Mouse (Mus musculus) G1E (cell line): ENCODE data around the gene Fgfr2. TPM values are rescaled to one million over a fixed set of nuclear protein-coding genes. Genes with fewer than 3 reads are reported as not detected.

Experiments used
- ATAC-seq: 2 replicates; pipeline ENCODE4 v1.8.0; 2016; ENCODE audit warnings: mild to moderate bottlenecking; ENCODE audit not compliant: insufficient number of reproducible peaks, poor library complexity, low FRiP score, severe bottlenecking; ENCODE audit errors: extremely low read depth
- DNase-seq: peaks from one replicate; pipeline ENCODE4 v3.0.0; 2012; ENCODE audit warnings: low spot score
- H3K27me3 ChIP-seq: 2 replicates; pipeline ENCODE4 v1.6.1; 2012; ENCODE audit warnings: mild to moderate bottlenecking, low read length, inconsistent platforms; ENCODE audit not compliant: insufficient read depth
- H3K36me3 ChIP-seq: replicated peaks from 2 replicates; pipeline ENCODE3; 2012; ENCODE audit warnings: mild to moderate bottlenecking, inconsistent platforms
- H3K4me1 ChIP-seq: 2 replicates; pipeline ENCODE4 v1.6.1; 2012; ENCODE audit warnings: low read depth, low read length, inconsistent platforms, mixed read lengths; ENCODE audit not compliant: insufficient read depth
- H3K4me3 ChIP-seq: 2 replicates; pipeline ENCODE4 v1.5.1; 2012; ENCODE audit warnings: low read depth, mild to moderate bottlenecking, inconsistent platforms, low read length, moderate library complexity, mixed read lengths
- H3K9me3 ChIP-seq: replicated peaks from 2 replicates; pipeline ENCODE4 v1.6.1; 2012; ENCODE audit warnings: inconsistent platforms
- CTCF ChIP-seq: IDR thresholded peaks from 2 replicates; pipeline ENCODE4 v1.5.1; 2012; ENCODE audit warnings: low read depth, low read length, inconsistent platforms, mixed read lengths
- GATA1 ChIP-seq: IDR thresholded peaks from 2 replicates; pipeline ENCODE4 v1.6.1; 2012; ENCODE audit warnings: borderline replicate concordance, low read length, inconsistent platforms, mixed read lengths
- GATA2 ChIP-seq: IDR thresholded peaks from 2 replicates; pipeline ENCODE4 v1.6.1; 2012; ENCODE audit warnings: low read depth, low read length, inconsistent platforms, borderline replicate concordance
- POLR2AphosphoS5 ChIP-seq: IDR thresholded peaks from 2 replicates; pipeline ENCODE4 v1.6.1; 2012; ENCODE audit warnings: low read depth, low read length, inconsistent platforms; ENCODE audit not compliant: insufficient replicate concordance
- TAL1 ChIP-seq: conservative IDR thresholded peaks from 2 replicates; pipeline ENCODE4 v1.6.1; 2012; ENCODE audit warnings: low read depth, low read length, inconsistent platforms, mixed read lengths
- polyA plus RNA-seq: library from polyadenylated mRNA; stranded (reverse); fragments of >175 nt; gene quantifications from 2 replicates; pipeline ENCODE4 v1.2.3, GENCODE M21; 2012
- total RNA-seq, 2 experiments: library from RNA; stranded (forward) in 1 of 2; stranded (reverse) in 1 of 2; fragments of 200-1000 nt in 1 of 2; fragments of >200 nt in 1 of 2; fragmentation: Nextera tagmentation in 1 of 2; gene quantifications; 2 replicates each; pipeline ENCODE4 v1.2.3; 2014 to 2017

The Fgfr2 gene
- total and polyA plus RNA-seq, 3 experiments = 0.22 TPM; not detected in 2

DNA sequence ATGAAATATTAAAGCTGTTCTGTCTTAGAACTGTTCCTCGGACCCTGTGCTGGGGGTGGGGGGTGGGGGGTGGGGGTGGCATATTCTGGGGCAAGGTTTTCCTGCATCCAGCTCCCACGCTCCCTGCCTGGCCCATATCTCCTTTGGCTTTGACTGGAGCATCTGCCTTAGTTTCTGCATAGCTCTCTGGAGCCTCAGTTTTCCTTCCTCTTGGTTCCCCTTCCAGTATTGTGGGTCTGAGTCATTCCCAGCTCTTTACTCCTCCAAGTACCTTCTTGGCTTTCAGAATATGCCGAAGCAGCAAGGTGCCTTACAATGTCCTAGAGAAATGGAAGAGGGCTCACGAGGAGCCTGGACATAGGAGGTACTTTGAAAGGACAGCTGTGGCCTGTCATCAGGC is 2312.9 kb downstream of the Fgfr2 start:
- TF ChIP-seq POLR2AphosphoS5 = no peak
- no peak for TF ChIP-seq CTCF
- TF ChIP-seq GATA1 = no peak
- no peak for TF ChIP-seq TAL1
- TF ChIP-seq GATA2 = no peak
- no peak for ATAC-seq
- Histone ChIP-seq H3K36me3 (no peaks in the 10 kb centered on the region), H3K27me3 (no peaks in the 10 kb centered on the region; the same call in 1 of the 2 replicates), H3K4me1 (no peaks in the 10 kb centered on the region), H3K4me3 (no peak overlapping the region), H3K9me3 (peaks cover 72% of the 10 kb centered on the region)
- no peak for DNase-seq

DNA sequence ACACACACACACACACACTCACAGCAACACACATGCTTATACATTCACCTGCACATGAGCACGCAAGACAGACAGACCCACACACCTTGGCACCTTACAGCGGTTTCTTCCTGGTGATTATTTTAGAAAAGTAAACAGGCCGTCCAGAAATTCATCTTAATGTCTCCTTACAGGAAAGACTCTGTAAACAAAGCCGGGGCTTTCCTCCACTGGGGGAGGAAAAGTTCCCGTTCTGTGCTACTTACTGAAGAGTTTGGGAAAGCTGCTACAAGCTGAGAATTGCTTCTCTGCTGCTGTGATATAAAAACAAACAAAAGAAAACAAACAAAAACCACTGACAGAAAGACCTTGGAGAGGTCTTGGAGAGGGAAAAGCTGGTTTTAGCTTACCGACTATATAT is 2314.5 kb downstream of the Fgfr2 start:
- Histone ChIP-seq H3K36me3 (no peaks in the 10 kb centered on the region), H3K9me3 (peaks cover 73% of the 10 kb centered on the region), H3K27me3 (no peaks in the 10 kb centered on the region; the same call in 1 of the 2 replicates), H3K4me1 (no peaks in the 10 kb centered on the region), H3K4me3 (no peak overlapping the region)
- ATAC-seq = no peak
- no peak for DNase-seq
- TF ChIP-seq GATA1 = no peak
- TF ChIP-seq CTCF = no peak
- TF ChIP-seq POLR2AphosphoS5 = no peak

DNA sequence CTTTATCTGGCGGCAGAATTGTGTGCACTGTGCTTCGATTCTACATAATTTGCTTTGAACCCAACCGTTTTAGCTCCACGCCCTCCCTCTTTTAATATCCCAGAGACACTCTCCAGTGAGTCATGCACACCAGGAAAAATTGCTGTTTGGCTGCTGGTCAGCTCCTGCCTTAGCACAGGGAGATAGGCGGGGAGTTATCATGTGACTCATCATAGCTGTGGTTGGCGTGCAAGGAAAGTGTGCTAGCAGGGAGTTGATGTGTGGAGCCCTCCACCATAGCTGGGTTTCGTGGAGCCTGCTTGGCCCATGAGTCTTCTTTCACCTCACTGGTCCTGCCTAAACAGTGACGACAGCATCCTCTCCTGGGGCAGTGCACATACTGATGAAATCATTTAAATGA is 2315.4 kb downstream of the Fgfr2 start:
- no peaks in the 10 kb centered on the region; the same call in 1 of the 2 replicates for H3K27me3 ChIP-seq
- ATAC-seq (no peak), DNase-seq (no peak)
- no peaks in the 10 kb centered on the region for H3K36me3 ChIP-seq
- no peak for TF ChIP-seq GATA2
- no peak for TF ChIP-seq CTCF
- no peak for TF ChIP-seq GATA1
- TF ChIP-seq TAL1 = no peak
- no peak for TF ChIP-seq POLR2AphosphoS5
- no peaks in the 10 kb centered on the region for H3K4me1 ChIP-seq
- H3K4me3 ChIP-seq = no peak overlapping the region
- H3K9me3 ChIP-seq = peaks cover 70% of the 10 kb centered on the region

DNA sequence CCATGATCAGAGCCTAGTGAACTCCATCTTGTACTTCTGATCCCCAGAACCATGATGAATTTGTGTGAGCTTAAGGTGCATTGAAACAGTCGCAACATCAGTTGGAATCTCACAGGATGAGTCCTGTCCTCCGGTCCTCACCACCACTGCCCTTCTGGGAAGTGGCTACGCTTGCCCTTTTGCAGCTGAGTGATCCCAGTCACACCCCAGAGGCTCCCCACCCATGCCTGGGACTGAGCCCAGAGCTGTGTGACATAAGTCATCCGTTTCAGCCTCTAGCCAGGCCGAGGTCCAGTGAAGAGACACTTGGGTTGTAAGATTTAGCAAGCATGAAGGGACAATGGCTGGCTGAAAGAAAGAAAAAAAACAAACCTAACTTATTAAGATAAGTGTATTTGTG is 2318.2 kb downstream of the Fgfr2 start:
- Histone ChIP-seq H3K9me3 (peaks cover 65% of the 10 kb centered on the region), H3K4me1 (no peaks in the 10 kb centered on the region), H3K27me3 (no peaks in the 10 kb centered on the region), H3K4me3 (no peak overlapping the region), H3K36me3 (no peaks in the 10 kb centered on the region)
- ATAC-seq (no peak), DNase-seq (no peak)
- TF ChIP-seq POLR2AphosphoS5 (no peak), GATA2 (no peak), GATA1 (no peak), CTCF (no peak), TAL1 (no peak)

DNA sequence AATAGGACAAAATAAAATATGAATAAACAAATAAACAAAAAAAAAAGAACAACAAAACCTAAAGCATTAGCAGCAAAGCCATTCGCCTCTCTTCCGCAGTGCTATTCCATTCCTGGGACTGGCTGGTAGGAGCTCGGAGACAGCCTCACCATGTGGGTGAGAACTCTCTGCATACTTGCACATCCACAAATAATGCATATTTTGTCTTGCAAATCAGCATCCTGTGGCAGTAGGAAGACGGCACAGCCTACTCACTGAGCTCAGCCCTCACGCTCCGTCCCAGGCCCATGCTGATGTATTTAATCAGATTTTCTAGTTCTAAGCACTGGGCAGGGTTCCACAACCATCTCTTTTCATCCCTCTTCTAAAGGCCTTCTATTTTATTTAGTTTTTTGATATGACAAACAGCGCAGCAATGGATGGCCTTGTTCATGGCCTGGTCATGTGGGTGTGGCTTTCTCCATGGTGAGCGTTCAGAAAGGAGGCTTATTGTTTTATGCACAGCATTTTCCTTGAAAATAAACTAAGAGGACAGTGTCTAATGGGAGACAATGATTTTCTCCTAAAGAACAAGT is 2319.8 kb downstream of the Fgfr2 start:
- H3K4me1 ChIP-seq = no peaks in the 10 kb centered on the region
- H3K36me3 ChIP-seq = no peaks in the 10 kb centered on the region
- no peak for ATAC-seq

DNA sequence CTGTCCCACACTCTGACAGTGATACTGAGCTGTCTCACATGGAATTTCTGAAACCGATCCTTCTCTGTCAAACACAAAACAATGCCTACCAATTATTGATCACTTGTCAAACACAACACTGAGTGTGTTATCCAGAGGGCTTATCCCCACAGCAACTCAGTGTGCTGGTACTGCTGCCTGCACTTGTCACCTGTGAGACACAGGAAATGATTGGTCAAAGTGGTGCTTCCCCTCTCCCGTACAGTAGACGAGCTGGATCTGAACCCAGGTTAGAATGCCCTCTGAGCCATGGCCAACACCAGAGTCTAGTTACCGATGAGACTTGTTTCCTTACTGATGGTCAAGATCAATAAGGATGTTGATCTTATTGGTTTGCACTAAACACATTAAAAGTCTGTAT is 2321.3 kb downstream of the Fgfr2 start:
- Histone ChIP-seq H3K9me3 (peaks cover 73% of the 10 kb centered on the region), H3K4me1 (no peaks in the 10 kb centered on the region), H3K36me3 (no peaks in the 10 kb centered on the region), H3K27me3 (no peaks in the 10 kb centered on the region), H3K4me3 (no peak overlapping the region)
- ATAC-seq (no peak), DNase-seq (no peak)
- no peak for TF ChIP-seq TAL1
- TF ChIP-seq GATA2 = no peak
- TF ChIP-seq CTCF = no peak
- no peak for TF ChIP-seq POLR2AphosphoS5
- no peak for TF ChIP-seq GATA1

More for the DNA sequence above, 2319.8 kb downstream of the Fgfr2 start:
- H3K27me3 ChIP-seq = no peaks in the 10 kb centered on the region
- H3K9me3 ChIP-seq = peaks cover 74% of the 10 kb centered on the region
- no peak for DNase-seq
- H3K4me3 ChIP-seq = no peak overlapping the region
- TF ChIP-seq CTCF = no peak
- TF ChIP-seq GATA2 = no peak
- no peak for TF ChIP-seq TAL1
- TF ChIP-seq POLR2AphosphoS5 = no peak
- TF ChIP-seq GATA1 = no peak
